Mouse (Mus musculus) left cerebral cortex, adult 18-20 months (tissue): ENCODE measurements around the gene A26c2. TPM values are rescaled to one million over a fixed set of nuclear protein-coding genes. Genes with fewer than 3 reads are reported as not detected.

ENCODE experiments used
- DNase-seq, 2 experiments: peaks; one replicate each; pipeline ENCODE4 v3.0.0; 2021 to 2022; ENCODE audit warnings: low spot score in 2 of 2, mixed read lengths in 1 of 2
- long read RNA-seq, 2 experiments: library from polyadenylated mRNA; stranded (forward); transcript quantifications; one replicate each; pipeline ENCODE4 v2.0.0; 2021
- total RNA-seq, 2 experiments: library from RNA; stranded (reverse); gene quantifications; 2 replicates each; pipeline ENCODE4 v1.2.3; 2021

Gene A26c2
- total RNA-seq = not detected
- long read RNA-seq, experiment 1 = 0 reads
- long read RNA-seq, experiment 2 = 0 reads

DNA sequence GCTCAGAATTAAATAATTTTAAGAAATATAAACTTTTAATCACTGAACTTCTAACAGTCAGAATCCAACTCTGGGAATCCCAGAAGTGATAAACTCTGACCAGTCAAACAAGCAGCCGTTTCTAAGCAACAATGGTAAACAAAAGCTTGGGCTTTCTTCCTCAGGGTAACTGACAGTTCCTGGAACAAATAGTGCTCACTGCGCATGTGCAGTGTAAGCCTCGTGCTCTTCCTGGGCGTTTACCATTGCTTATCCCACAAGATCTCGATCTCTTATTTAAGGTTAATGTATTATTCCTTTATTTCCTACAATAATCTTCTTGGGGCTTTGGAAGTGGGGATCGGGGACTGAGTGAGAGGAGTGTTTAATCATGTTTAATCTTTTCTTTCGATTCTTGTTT, at the start of gene A26c2:
A26c2 (minus strand) TSS at position 101 of the 400 bp plus-strand sequence.
- no peak for DNase-seq

DNA sequence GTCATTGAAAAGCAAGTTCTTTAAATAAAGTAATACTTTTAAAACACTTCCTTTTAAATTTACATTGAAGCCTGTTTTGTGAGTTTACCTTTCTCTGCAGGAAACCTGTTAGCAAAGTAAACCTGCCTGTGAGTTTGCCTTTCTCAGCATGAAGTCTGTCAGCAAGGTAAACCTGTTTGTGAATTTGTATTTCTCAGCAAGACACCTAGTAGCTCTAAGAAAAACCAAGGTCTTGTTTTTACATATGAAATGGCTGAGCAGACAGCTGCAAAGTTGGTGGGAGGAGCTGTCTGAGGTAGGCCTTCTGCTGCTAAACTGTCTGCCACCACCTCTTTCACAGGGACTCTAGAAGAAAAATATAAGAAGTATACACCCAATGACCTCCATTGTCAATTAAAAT, 28.0 kb upstream of the A26c2 start:
- no peak for DNase-seq
